Mouse (Mus musculus) intestine, embryonic 14.5 days (tissue): Measurements from ENCODE around the gene Tmem164. TPM values are rescaled to one million over a fixed set of nuclear protein-coding genes. Genes with fewer than 3 reads are reported as not detected.

Experiments used
- ATAC-seq: fragments of 200-750 bp; cut with Nextera tagmentation; replicated peaks from 2 replicates; pipeline ENCODE4 v1.8.0; 2017; ENCODE audit warnings: low read depth, moderate number of reproducible peaks, moderate TSS enrichment, moderate library complexity; ENCODE audit not compliant: low FRiP score, low TSS enrichment
- DNase-seq: peaks from one replicate; pipeline ENCODE4 v3.0.0-alpha.2; 2018; ENCODE audit warnings: low spot score
- H3K27ac ChIP-seq: fragments of 300-500 bp; sonication (generic); 2 replicates; pipeline ENCODE4 v1.5.1; 2014; ENCODE audit warnings: low read depth, mild to moderate bottlenecking, control low read depth
- H3K27me3 ChIP-seq: fragments of 300-500 bp; sonication (generic); replicated peaks from 2 replicates; pipeline ENCODE4 v1.6.1; 2014; ENCODE audit warnings: low read length, control low read depth; ENCODE audit not compliant: control insufficient read depth, insufficient read depth
- H3K36me3 ChIP-seq: fragments of 300-500 bp; sonication (generic); 2 replicates; pipeline ENCODE4 v1.6.1; 2014; ENCODE audit warnings: low read length, control low read depth; ENCODE audit not compliant: control insufficient read depth, insufficient read depth
- H3K4me1 ChIP-seq: fragments of 300-500 bp; sonication (generic); replicated peaks from 2 replicates; pipeline ENCODE4 v1.6.1; 2014; ENCODE audit warnings: low read length, control low read depth, mixed read lengths; ENCODE audit not compliant: control insufficient read depth, insufficient read depth
- H3K4me2 ChIP-seq: fragments of 300-500 bp; sonication (generic); 2 replicates; pipeline ENCODE4 v1.6.1; 2014; ENCODE audit warnings: low read length
- H3K4me3 ChIP-seq: fragments of 300-500 bp; sonication (generic); 2 replicates; pipeline ENCODE4 v1.5.1; 2014; ENCODE audit warnings: low read depth, low read length, control low read depth, mixed read lengths
- H3K9ac ChIP-seq: fragments of 300-500 bp; sonication (generic); 2 replicates; pipeline ENCODE4 v1.6.1; 2014; ENCODE audit warnings: mild to moderate bottlenecking, low read length
- H3K9me3 ChIP-seq: fragments of 300-500 bp; sonication (generic); 2 replicates; pipeline ENCODE4 v1.6.1; 2016; ENCODE audit warnings: low read length, control low read depth; ENCODE audit not compliant: control insufficient read depth
- WGBS: fragments of 180-500 bp; shearing (Covaris S2); extraction: QIAGEN DNeasy Blood & Tissue Kit; methylation state at CpG from one replicate; pipeline ENCODE4 v1.1.7; 2014; 5-methylcytosine and 5-hydroxymethylcytosine counted together
- polyA plus RNA-seq: library from polyadenylated mRNA; unstranded; fragments of >200 nt; fragmentation: Nextera tagmentation; extraction: Ambion mirVana; gene quantifications from 2 replicates; pipeline ENCODE4 v1.2.1, GENCODE M21; 2014

Gene Tmem164
- polyA plus RNA-seq, 1 experiment from 2014 or later = 33.2 TPM

DNA sequence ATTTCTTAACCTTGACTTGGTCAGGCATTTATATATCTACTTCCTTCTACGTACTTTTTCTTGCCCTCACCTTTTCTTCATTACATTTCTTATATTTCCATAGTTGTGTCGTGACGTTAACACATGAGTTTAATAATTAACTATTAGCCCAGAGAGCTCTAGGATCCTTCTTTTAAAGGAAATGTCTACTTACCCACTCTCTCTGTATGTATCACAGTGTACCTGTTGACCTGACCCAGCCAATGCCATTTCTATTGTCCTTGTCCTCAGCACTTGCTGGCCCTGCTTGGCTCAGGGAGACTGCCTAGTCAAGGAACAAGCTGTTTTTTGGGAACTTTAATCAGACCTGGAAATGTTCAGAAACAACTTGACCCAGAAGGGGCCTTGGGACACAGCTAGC, 40.7 kb downstream of the Tmem164 start:
- H3K36me3 ChIP-seq = no peaks in the 10 kb centered on the region
- H3K27ac ChIP-seq = no peak overlapping the region
- H3K4me3 ChIP-seq = no peak overlapping the region
- H3K9ac ChIP-seq = no peak overlapping the region
- ATAC-seq (no peak), DNase-seq (no peak)
- 82% methylated on average over 3 of the region's 3 CpGs for WGBS
- H3K9me3 ChIP-seq = no peaks in the 10 kb centered on the region
- H3K27me3 ChIP-seq = no peaks in the 10 kb centered on the region
- H3K4me1 ChIP-seq = no peaks in the 10 kb centered on the region
- H3K4me2 ChIP-seq = no peak overlapping the region

GRCm38 (mm10) chrX:142724203-142724602, 43.0 kb downstream of the Tmem164 start:
- Histone ChIP-seq H3K4me1 (no peaks in the 10 kb centered on the region), H3K27me3 (no peaks in the 10 kb centered on the region), H3K27ac (no peak overlapping the region), H3K9me3 (no peaks in the 10 kb centered on the region), H3K4me3 (no peak overlapping the region), H3K9ac (no peak overlapping the region), H3K4me2 (no peak overlapping the region), H3K36me3 (no peaks in the 10 kb centered on the region)
- ATAC-seq (no peak), DNase-seq (no peak)
- 89% methylated on average over 2 of the region's 2 CpGs for WGBS

DNA sequence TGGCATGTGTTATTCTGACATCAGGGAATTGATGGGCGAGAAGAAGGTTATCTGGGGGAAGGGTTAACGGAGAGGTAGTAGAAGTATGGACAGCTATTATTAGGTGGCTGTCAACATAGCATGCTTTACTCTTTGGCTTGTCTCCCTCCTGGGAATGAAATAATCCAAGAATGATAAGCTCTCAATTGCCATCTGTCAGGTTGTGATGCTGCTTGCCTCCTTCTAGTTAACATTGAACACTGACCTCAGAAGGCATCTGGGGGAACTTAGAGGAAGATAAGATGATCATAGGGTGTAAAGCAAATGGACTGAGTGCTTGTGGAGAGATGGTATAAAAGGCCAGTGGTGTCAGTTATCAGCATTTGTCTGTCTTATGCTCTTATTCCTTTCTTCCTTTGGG, 44.4 kb downstream of the Tmem164 start:
- no peaks in the 10 kb centered on the region for H3K27me3 ChIP-seq
- H3K4me2 ChIP-seq = no peak overlapping the region
- no peaks in the 10 kb centered on the region for H3K36me3 ChIP-seq
- DNase-seq (no peak), ATAC-seq (no peak)
- H3K4me1 ChIP-seq = no peaks in the 10 kb centered on the region
- no peak overlapping the region for H3K4me3 ChIP-seq
- no peaks in the 10 kb centered on the region for H3K9me3 ChIP-seq
- H3K27ac ChIP-seq = no peak overlapping the region
- WGBS = 80% methylated on average over 2 of the region's 2 CpGs
- no peak overlapping the region for H3K9ac ChIP-seq

GRCm38 (mm10) chrX:142726311-142726710, 45.1 kb downstream of the Tmem164 start:
- Histone ChIP-seq H3K27me3 (no peaks in the 10 kb centered on the region), H3K4me3 (no peak overlapping the region), H3K27ac (no peak overlapping the region), H3K4me2 (no peak overlapping the region), H3K9ac (no peak overlapping the region), H3K9me3 (no peaks in the 10 kb centered on the region), H3K4me1 (no peaks in the 10 kb centered on the region), H3K36me3 (no peaks in the 10 kb centered on the region)
- DNase-seq (no peak), ATAC-seq (no peak)
- 56% methylated on average over 2 of the region's 2 CpGs for WGBS

DNA sequence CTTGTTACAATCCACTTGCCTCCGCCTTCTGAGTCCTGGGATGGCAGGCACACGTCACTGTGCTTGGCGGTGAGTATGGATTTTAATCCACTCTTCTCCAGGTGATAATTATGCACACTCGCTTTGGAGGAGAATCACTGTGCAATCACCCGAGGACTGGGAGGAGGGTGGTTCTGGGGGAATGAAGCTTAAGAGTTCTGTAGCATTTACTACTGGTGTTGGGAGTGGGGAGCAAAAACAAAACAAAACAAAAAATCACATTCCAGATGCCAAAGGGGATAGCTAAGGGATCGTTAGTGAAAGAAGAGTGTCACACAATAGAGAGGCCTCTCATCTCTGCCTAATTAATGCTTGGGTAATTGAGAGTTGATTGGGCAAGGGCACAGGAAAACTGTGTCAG, 46.6 kb downstream of the Tmem164 start:
- H3K27me3 ChIP-seq = no peaks in the 10 kb centered on the region
- H3K9ac ChIP-seq = no peak overlapping the region
- ATAC-seq (no peak), DNase-seq (no peak)
- no peaks in the 10 kb centered on the region for H3K36me3 ChIP-seq
- no peak overlapping the region for H3K4me3 ChIP-seq
- no peak overlapping the region for H3K27ac ChIP-seq
- WGBS = 84% methylated on average over 6 of the region's 6 CpGs
- no peaks in the 10 kb centered on the region for H3K4me1 ChIP-seq
- H3K9me3 ChIP-seq = no peaks in the 10 kb centered on the region
- no peak overlapping the region for H3K4me2 ChIP-seq

DNA sequence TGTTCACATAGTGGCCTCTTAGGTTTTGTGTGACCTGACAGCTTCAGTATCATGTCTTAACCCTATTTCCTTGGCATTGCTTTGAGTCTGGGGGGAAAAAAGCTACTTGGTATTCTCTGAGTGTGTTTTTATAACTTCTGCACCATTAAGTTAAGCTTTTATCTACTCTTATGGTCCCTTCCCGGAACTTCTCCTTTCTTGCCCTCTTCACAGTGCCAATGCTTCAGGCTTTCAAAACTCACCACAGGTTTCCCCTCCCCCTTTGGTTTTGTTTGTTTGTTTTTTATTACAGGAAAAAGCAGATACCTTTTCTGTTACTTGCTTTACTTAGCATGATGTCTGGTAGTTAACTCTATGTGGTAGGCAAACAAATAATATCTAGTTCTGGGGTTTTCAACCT, 47.8 kb downstream of the Tmem164 start:
- Histone ChIP-seq H3K9me3 (no peaks in the 10 kb centered on the region), H3K36me3 (no peaks in the 10 kb centered on the region), H3K27ac (no peak overlapping the region), H3K27me3 (no peaks in the 10 kb centered on the region), H3K4me1 (no peaks in the 10 kb centered on the region), H3K4me2 (no peak overlapping the region), H3K9ac (no peak overlapping the region), H3K4me3 (no peak overlapping the region)
- ATAC-seq (no peak), DNase-seq (no peak)
- 92% methylated on average over 1 of the region's 1 CpGs for WGBS

- H3K36me3 ChIP-seq = no peaks in the 10 kb centered on the region
Observed at GRCm38 (mm10) chrX:142729482-142729881, 48.3 kb downstream of the Tmem164 start.

GRCm38 (mm10) chrX:142737099-142737498, 55.9 kb downstream of the Tmem164 start:
- Histone ChIP-seq H3K4me1 (no peaks in the 10 kb centered on the region), H3K9ac (no peak overlapping the region), H3K36me3 (no peaks in the 10 kb centered on the region), H3K27me3 (no peaks in the 10 kb centered on the region), H3K4me2 (no peak overlapping the region), H3K27ac (no peak overlapping the region), H3K9me3 (no peaks in the 10 kb centered on the region), H3K4me3 (no peak overlapping the region)
- DNase-seq = no peak
- no peak for ATAC-seq
- WGBS = 64% methylated on average over 4 of the region's 4 CpGs

More at GRCm38 (mm10) chrX:142729482-142729881, 48.3 kb downstream of the Tmem164 start:
- Histone ChIP-seq H3K27ac (no peak overlapping the region), H3K4me2 (no peak overlapping the region), H3K4me3 (no peak overlapping the region), H3K4me1 (no peaks in the 10 kb centered on the region), H3K9me3 (no peaks in the 10 kb centered on the region), H3K27me3 (no peaks in the 10 kb centered on the region), H3K9ac (no peak overlapping the region)
- DNase-seq (no peak), ATAC-seq (no peak)
- WGBS = 60% methylated on average over 2 of the region's 2 CpGs

DNA sequence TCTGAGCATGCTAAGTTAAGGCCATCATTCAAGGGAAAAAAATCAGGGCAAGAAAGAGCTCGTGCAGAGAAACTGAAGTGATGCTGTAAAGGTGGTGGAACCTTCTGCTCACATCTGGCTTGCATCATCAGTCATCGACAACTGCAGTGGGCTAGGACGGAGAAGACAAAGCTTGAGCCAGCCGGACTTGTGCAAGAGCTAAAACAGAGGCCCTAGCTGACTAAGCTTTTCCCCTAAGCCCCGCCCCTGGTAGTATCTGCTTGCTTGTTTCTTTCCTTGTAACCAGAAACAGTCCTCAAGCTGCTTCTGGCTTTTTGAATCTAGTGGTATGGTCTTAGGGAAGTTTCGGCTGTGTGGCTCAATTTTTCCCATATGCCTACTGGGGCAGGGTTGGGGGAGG, 56.5 kb downstream of the Tmem164 start:
- 51% methylated on average over 6 of the region's 6 CpGs for WGBS
- no peaks in the 10 kb centered on the region for H3K4me1 ChIP-seq
- no peaks in the 10 kb centered on the region for H3K36me3 ChIP-seq
- H3K9ac ChIP-seq = no peak overlapping the region
- H3K4me3 ChIP-seq = no peak overlapping the region
- no peak for DNase-seq
- H3K9me3 ChIP-seq = no peaks in the 10 kb centered on the region
- no peak overlapping the region for H3K27ac ChIP-seq
- no peak overlapping the region for H3K4me2 ChIP-seq
- no peaks in the 10 kb centered on the region for H3K27me3 ChIP-seq
- no peak for ATAC-seq
